Mouse (Mus musculus): ENCODE results near the gene Wnt8b. TPM values are rescaled to one million over a fixed set of nuclear protein-coding genes. Genes with fewer than 3 reads are reported as not detected.

Wnt8b gene
- polyA plus RNA-seq, 2 experiments, result not detected

DNA sequence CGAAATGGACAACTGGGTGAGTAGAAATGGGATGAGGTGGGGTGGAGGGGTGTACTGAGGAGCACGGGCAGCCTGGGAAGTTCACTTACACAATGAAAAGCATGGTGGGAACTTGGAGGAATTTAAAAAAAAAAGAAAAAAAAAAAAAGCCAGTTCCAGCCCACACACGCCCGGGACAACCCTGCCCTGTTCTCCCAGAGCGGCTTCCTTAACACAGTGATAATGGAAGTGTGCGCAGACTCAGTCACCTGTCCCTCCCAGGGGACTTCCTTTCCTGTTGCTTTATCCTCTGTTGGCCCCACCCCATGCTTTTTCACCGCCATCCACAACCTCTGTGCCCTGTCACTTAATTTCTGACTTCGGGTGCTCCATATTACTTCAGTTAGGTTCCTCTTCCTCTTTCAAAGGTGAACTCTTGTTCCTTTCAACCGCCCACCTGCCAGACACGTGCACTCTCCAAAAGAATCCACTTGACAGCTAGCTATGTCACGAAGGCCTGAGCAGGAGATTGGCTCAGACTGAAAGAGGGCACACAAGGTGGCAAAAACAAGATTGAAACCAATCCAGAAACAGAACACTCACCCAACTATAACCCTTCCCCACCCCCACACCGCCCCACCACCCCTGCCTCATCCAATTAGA, 17.4 kb downstream of the Wnt8b start:
- Histone ChIP-seq H3K9me3 (ENCODE audit: control insufficient read depth, low read length) (no peaks in the 10 kb centered on the region), H3K4me2 (ENCODE audit: low read depth) (no peak overlapping the region), H3K36me3 (replicated peaks; ENCODE audit: control insufficient read depth, insufficient read depth, low read depth) (no peaks in the 10 kb centered on the region), H3K27me3 (ENCODE audit: control insufficient read depth, insufficient read depth, low read length) (peaks cover 62% of the 10 kb centered on the region), H3K9ac (replicated peaks) (no peak overlapping the region), H3K4me3 (ENCODE audit: insufficient read depth in 1 of 2, low read depth in 2 of 2, low read length in 2 of 2) (no peak overlapping the region), H3K27ac (no peak overlapping the region), H3K4me1 (replicated peaks; ENCODE audit: control insufficient read depth in 2 of 2, insufficient read depth in 2 of 2, low read length in 1 of 2) (no peaks in the 10 kb centered on the region)
- DNase-seq (ENCODE audit: low read depth in 3 of 3, low spot score in 3 of 3) (no peak), ATAC-seq (ENCODE audit: insufficient read depth) (no peak)
- TF ChIP-seq CTCF (IDR thresholded peaks at IDR 0.05; ENCODE audit: low read depth) (no peak), EP300 (IDR thresholded peaks at IDR 0.05; ENCODE audit: low read depth) (no peak)
- WGBS (ENCODE audit: insufficient replicate concordance), result 6% methylated on average over 12 of the region's 12 CpGs

DNA sequence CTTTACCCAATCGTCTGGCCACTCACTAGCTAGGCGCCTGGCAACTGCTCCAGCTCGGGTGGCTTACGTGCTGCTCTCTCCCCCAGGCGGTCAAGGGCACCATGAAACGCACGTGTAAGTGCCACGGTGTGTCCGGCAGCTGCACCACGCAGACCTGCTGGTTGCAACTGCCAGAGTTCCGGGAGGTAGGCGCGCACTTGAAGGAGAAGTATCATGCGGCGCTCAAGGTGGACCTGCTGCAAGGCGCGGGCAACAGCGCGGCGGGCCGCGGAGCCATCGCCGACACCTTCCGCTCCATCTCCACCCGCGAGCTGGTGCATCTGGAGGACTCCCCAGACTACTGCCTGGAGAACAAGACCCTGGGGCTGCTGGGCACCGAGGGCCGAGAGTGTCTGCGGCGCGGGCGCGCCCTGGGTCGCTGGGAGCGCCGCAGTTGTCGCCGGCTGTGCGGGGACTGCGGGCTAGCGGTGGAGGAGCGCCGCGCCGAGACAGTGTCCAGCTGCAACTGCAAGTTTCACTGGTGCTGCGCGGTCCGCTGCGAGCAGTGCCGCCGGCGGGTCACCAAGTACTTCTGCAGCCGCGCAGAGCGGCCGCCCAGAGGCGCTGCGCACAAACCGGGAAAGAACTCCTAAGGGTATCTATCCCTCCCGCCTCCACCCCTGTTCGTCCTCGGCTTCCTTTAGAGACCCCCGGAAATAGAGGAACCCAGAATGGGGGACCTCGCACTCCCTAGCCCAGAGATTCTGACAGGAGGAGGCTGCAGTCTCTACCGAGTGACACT, 18.4 kb downstream of the Wnt8b start:
- H3K27me3 ChIP-seq (ENCODE audit: control insufficient read depth, insufficient read depth, low read length), result peaks cover 62% of the 10 kb centered on the region
- H3K36me3 ChIP-seq (replicated peaks; ENCODE audit: control insufficient read depth, insufficient read depth, low read depth), result no peaks in the 10 kb centered on the region
- H3K27ac ChIP-seq, result no peak overlapping the region
- 1% methylated on average over 66 of the region's 66 CpGs for WGBS (ENCODE audit: insufficient replicate concordance)
- no peaks in the 10 kb centered on the region for H3K4me1 ChIP-seq (replicated peaks; ENCODE audit: control insufficient read depth in 2 of 2, insufficient read depth in 2 of 2, low read length in 1 of 2)
- no peak for ATAC-seq (ENCODE audit: insufficient read depth)
- no peak overlapping the region for H3K9ac ChIP-seq (replicated peaks)
- H3K4me2 ChIP-seq (ENCODE audit: low read depth), result peak overlapping the region; percentile 38
- no peaks in the 10 kb centered on the region for H3K9me3 ChIP-seq (ENCODE audit: control insufficient read depth, low read length)
- DNase-seq (ENCODE audit: low read depth in 3 of 3, low spot score in 3 of 3), result no peak
- H3K4me3 ChIP-seq (ENCODE audit: insufficient read depth in 1 of 2, low read depth in 2 of 2, low read length in 2 of 2), result peak overlapping the region in 1 of 2 experiments; percentile 20; a peak in 1 of 4 replicates
- no peak for TF ChIP-seq EP300 (IDR thresholded peaks at IDR 0.05; ENCODE audit: low read depth)
- no peak for TF ChIP-seq CTCF (IDR thresholded peaks at IDR 0.05; ENCODE audit: low read depth)

- H3K27me3 ChIP-seq (ENCODE audit: control insufficient read depth, insufficient read depth, low read length), result peaks cover 62% of the 10 kb centered on the region
- 26% methylated on average over 5 of the region's 5 CpGs for WGBS (ENCODE audit: insufficient replicate concordance)
- no peaks in the 10 kb centered on the region for H3K4me1 ChIP-seq (replicated peaks; ENCODE audit: control insufficient read depth in 2 of 2, insufficient read depth in 2 of 2, low read length in 1 of 2)
- H3K36me3 ChIP-seq (replicated peaks; ENCODE audit: control insufficient read depth, insufficient read depth, low read depth), result no peaks in the 10 kb centered on the region
- H3K27ac ChIP-seq, result no peak overlapping the region
- TF ChIP-seq CTCF (IDR thresholded peaks at IDR 0.05; ENCODE audit: low read depth) (no peak), EP300 (IDR thresholded peaks at IDR 0.05; ENCODE audit: low read depth) (no peak)
- H3K9me3 ChIP-seq (ENCODE audit: control insufficient read depth, low read length), result no peaks in the 10 kb centered on the region
- no peak overlapping the region for H3K4me2 ChIP-seq (ENCODE audit: low read depth)
- no peak overlapping the region for H3K9ac ChIP-seq (replicated peaks)
- ATAC-seq (ENCODE audit: insufficient read depth) (no peak), DNase-seq (ENCODE audit: low read depth in 3 of 3, low spot score in 3 of 3) (no peak)
- H3K4me3 ChIP-seq (ENCODE audit: insufficient read depth in 1 of 2, low read depth in 2 of 2, low read length in 2 of 2), result no peak overlapping the region
These were observed 19.3 kb downstream of the Wnt8b start for GRCm38 (mm10) chr19:44512601-44513000.

GRCm38 (mm10) chr19:44513054-44513833, 20.0 kb downstream of the Wnt8b start:
- H3K36me3 ChIP-seq (replicated peaks; ENCODE audit: control insufficient read depth, insufficient read depth, low read depth), result no peaks in the 10 kb centered on the region
- 25% methylated on average over 11 of the region's 11 CpGs for WGBS (ENCODE audit: insufficient replicate concordance)

More at GRCm38 (mm10) chr19:44513054-44513833, 20.0 kb downstream of the Wnt8b start:
- Histone ChIP-seq H3K4me1 (replicated peaks; ENCODE audit: control insufficient read depth in 2 of 2, insufficient read depth in 2 of 2, low read length in 1 of 2) (no peaks in the 10 kb centered on the region), H3K27ac (no peak overlapping the region), H3K4me2 (ENCODE audit: low read depth) (no peak overlapping the region), H3K27me3 (ENCODE audit: control insufficient read depth, insufficient read depth, low read length) (peaks cover 62% of the 10 kb centered on the region), H3K9me3 (ENCODE audit: control insufficient read depth, low read length) (no peaks in the 10 kb centered on the region), H3K4me3 (ENCODE audit: insufficient read depth in 1 of 2, low read depth in 2 of 2, low read length in 2 of 2) (no peak overlapping the region), H3K9ac (replicated peaks) (no peak overlapping the region)
- no peak for TF ChIP-seq CTCF (IDR thresholded peaks at IDR 0.05; ENCODE audit: low read depth)
- TF ChIP-seq EP300 (IDR thresholded peaks at IDR 0.05; ENCODE audit: low read depth), result no peak
- ATAC-seq (ENCODE audit: insufficient read depth), result no peak
- no peak for DNase-seq (ENCODE audit: low read depth in 3 of 3, low spot score in 3 of 3)

Measured in liver, embryonic 14.5 days (tissue).